Mouse (Mus musculus) heart, adult 2 months (tissue): Measurements from ENCODE around the gene Borcs6.

Source experiments
- CTCF ChIP-seq: fragments of 200-600 bp; IDR thresholded peaks from 2 replicates; pipeline ENCODE4 v1.8.1; 2022; ENCODE audit warnings: antibody characterized with exemption, mild to moderate bottlenecking, moderate library complexity
- POLR2A ChIP-seq: fragments of 200-500 bp; IDR thresholded peaks from 2 replicates; pipeline ENCODE4 v1.6.1; 2011; ENCODE audit warnings: mild to moderate bottlenecking, low read depth, low read length, control low read depth; ENCODE audit not compliant: insufficient read depth

- no peak for TF ChIP-seq CTCF
- TF ChIP-seq POLR2A: no peak
Observed at GRCm38 (mm10) chr11:69100639-69101360, 41.3 kb downstream of the Borcs6 start.
